ENCODE assay signal across 12 mouse cellular contexts in the genomic region with DNA sequence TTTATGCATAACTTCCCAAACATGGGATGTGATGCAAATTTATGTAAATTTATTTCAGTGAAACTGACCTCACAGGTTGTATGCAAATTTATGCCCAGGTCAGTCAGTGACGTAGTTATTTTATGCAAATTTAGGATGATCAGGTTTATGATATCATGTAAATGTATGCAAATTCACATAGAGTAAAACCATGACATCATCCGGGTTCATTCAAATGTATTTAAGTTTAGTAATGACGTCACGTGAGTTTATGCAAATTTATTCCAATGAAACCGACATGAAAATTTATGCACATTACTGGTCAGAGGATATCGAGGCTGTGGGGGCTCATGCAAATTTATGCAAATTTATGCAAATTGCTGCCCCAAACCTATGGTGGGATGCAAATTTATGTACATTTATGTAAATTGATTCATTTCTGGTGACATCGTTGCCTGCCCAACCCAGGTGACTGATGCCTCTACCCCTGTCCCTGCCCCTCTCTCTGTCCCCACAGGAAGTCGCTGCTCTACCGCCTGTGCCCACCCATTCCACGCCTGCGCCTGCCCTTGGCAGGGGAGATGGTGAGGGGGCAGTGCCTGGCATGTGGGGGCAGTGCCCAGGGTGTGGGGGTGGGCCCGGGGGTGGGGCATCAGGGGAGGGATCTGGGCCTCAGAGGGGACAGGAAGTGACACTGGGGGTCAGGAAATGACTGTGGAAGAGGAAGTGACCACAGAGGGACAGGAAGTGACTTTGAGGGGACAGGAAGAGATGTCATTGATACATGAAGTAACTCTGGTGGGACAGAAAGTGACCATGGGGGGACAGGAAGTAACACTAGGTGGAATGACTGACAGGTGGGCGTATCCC. TPM values are rescaled to one million over a fixed set of nuclear protein-coding genes. Genes with fewer than 3 reads are reported as not detected.
DNase-seq lines count a peak whose midpoint lies in the region; ATAC-seq lines count a peak whose summit lies in the region.
"Had no signal": no experiment of that assay in that cellular context is flagged by ENCODE, and none has a peak within 500 bp of the region (broad histone marks: within the 10 kb centered on the region; RNA-seq: fewer than 3 reads in every experiment).

No protein-coding gene starts in this region.

- 85% methylated on average over 13 of the region's 13 CpGs for WGBS in hindbrain, embryonic 11.5 days
- WGBS in hindbrain, embryonic 16.5 days, result 54% methylated on average over 13 of the region's 13 CpGs
- WGBS in limb, embryonic 10.5 days, result 94% methylated on average over 13 of the region's 13 CpGs
- WGBS in intestine, embryonic 15.5 days, result 94% methylated on average over 13 of the region's 13 CpGs

- H3K4me2 ChIP-seq in hindbrain, embryonic 11.5 days (replicated peaks; ENCODE audit: low read depth, low read length), result no peak overlapping the region
- no peak overlapping the region for H3K4me2 ChIP-seq in hindbrain, embryonic 16.5 days (ENCODE audit: low read length)
- H3K4me2 ChIP-seq in intestine, embryonic 15.5 days (replicated peaks), result no peak overlapping the region

- H3K4me1 ChIP-seq in hindbrain, embryonic 11.5 days (replicated peaks; ENCODE audit: control insufficient read depth, insufficient read depth, low read length), result no peaks in the 10 kb centered on the region
- no peaks in the 10 kb centered on the region for H3K4me1 ChIP-seq in hindbrain, embryonic 16.5 days (ENCODE audit: control insufficient read depth, insufficient read depth, low read depth, low read length)
- H3K4me1 ChIP-seq in limb, embryonic 10.5 days, result no peaks in the 10 kb centered on the region
- no peaks in the 10 kb centered on the region for H3K4me1 ChIP-seq in intestine, embryonic 15.5 days (replicated peaks)

- peak; percentile 33 for DNase-seq in hindbrain, embryonic 11.5 days (ENCODE audit: low spot score)
- DNase-seq in testis, postnatal 10 days (ENCODE audit: low spot score), result peak; percentile 38
- no peak for DNase-seq in testis, postnatal 14 days (ENCODE audit: low spot score)
- DNase-seq in limb, embryonic 10.5 days (ENCODE audit: low spot score), result peak; percentile 28
- DNase-seq in thymus, postnatal 14 days, result no peak
- DNase-seq in kidney, postnatal 10 days, result no peak
- DNase-seq: adrenal gland, adult 2 months; cerebellum, adult 9-10 months; layer of hippocampus, postnatal 36 days had no signal

- peaks cover 12% of the 10 kb centered on the region for H3K9me3 ChIP-seq in hindbrain, embryonic 11.5 days (ENCODE audit: control insufficient read depth, low read length)
- peaks cover 20% of the 10 kb centered on the region; the same call in 1 of the 2 replicates for H3K9me3 ChIP-seq in hindbrain, embryonic 16.5 days (ENCODE audit: control insufficient read depth, low read length)
- peaks cover 29% of the 10 kb centered on the region for H3K9me3 ChIP-seq in limb, embryonic 10.5 days (replicated peaks)
- peaks cover 18% of the 10 kb centered on the region for H3K9me3 ChIP-seq in intestine, embryonic 15.5 days

- no peak overlapping the region for H3K4me3 ChIP-seq in hindbrain, embryonic 11.5 days (ENCODE audit: low read depth, low read length)
- no peak overlapping the region for H3K4me3 ChIP-seq in hindbrain, embryonic 16.5 days (ENCODE audit: low read length)
- no peak overlapping the region for H3K4me3 ChIP-seq in limb, embryonic 10.5 days
- H3K4me3 ChIP-seq in intestine, embryonic 15.5 days (replicated peaks), result no peak overlapping the region

- no peaks in the 10 kb centered on the region for H3K27me3 ChIP-seq in hindbrain, embryonic 11.5 days (ENCODE audit: control insufficient read depth, insufficient read depth, low read length)
- no peaks in the 10 kb centered on the region for H3K27me3 ChIP-seq in hindbrain, embryonic 16.5 days (replicated peaks; ENCODE audit: control insufficient read depth, insufficient read depth, low read length)
- H3K27me3 ChIP-seq in limb, embryonic 10.5 days (ENCODE audit: low read depth, poor library complexity, severe bottlenecking), result no peaks in the 10 kb centered on the region
- H3K27me3 ChIP-seq in intestine, embryonic 15.5 days (replicated peaks), result no peaks in the 10 kb centered on the region

- ATAC-seq in hindbrain, embryonic 11.5 days (ENCODE audit: low FRiP score), result peak; percentile 67
- no peak for ATAC-seq in hindbrain, embryonic 16.5 days
- no peak for ATAC-seq in intestine, embryonic 15.5 days

- 0 out of 2 replicates have a peak, but pooled peaks cover 2% of the 10 kb centered on the region for H3K36me3 ChIP-seq in hindbrain, embryonic 11.5 days (ENCODE audit: control insufficient read depth, insufficient read depth, low read length)
- no peaks in the 10 kb centered on the region; the same call in 1 of the 2 replicates for H3K36me3 ChIP-seq in hindbrain, embryonic 16.5 days (ENCODE audit: control insufficient read depth, insufficient read depth, low read length)
- H3K36me3 ChIP-seq in limb, embryonic 10.5 days, result peaks cover 28% of the 10 kb centered on the region
- H3K36me3 ChIP-seq in intestine, embryonic 15.5 days, result peaks cover 11% of the 10 kb centered on the region

- no peak overlapping the region for H3K9ac ChIP-seq in hindbrain, embryonic 11.5 days (ENCODE audit: low read depth, low read length)
- H3K9ac ChIP-seq in hindbrain, embryonic 16.5 days (ENCODE audit: low read depth, low read length), result no peak overlapping the region
- H3K9ac ChIP-seq in intestine, embryonic 15.5 days, result no peak overlapping the region

- no peak overlapping the region for H3K27ac ChIP-seq in hindbrain, embryonic 11.5 days (ENCODE audit: low read depth, low read length)
- H3K27ac ChIP-seq in hindbrain, embryonic 16.5 days (ENCODE audit: low read depth, low read length), result no peak overlapping the region
- no peak overlapping the region for H3K27ac ChIP-seq in limb, embryonic 10.5 days
- no peak overlapping the region for H3K27ac ChIP-seq in intestine, embryonic 15.5 days

RNA-seq across cellular contexts. Expression of a gene that starts 8.7 kb away (rescaled TPM):
- polyA plus RNA-seq in hindbrain, embryonic 11.5 days (2014; fragmentation: Nextera tagmentation; extraction: Ambion mirVana), result 3.0 TPM in 2 replicates
- 2.3 and 3.0 TPM in 2 replicates for polyA plus RNA-seq in hindbrain, embryonic 16.5 days (2015; fragmentation: Nextera tagmentation; extraction: Ambion mirVana)
- 2.9 and 4.1 TPM in 2 replicates for polyA plus RNA-seq in limb, embryonic 10.5 days (2016; fragmentation: Nextera tagmentation; extraction: Ambion mirVana)
- 5.8 and 7.1 TPM in 2 replicates for polyA plus RNA-seq in intestine, embryonic 15.5 days (2015; fragmentation: Nextera tagmentation; extraction: Ambion mirVana)

RNA-seq across cellular contexts. Expression of a gene that starts 32.1 kb away (rescaled TPM):
- polyA plus RNA-seq in hindbrain, embryonic 11.5 days (2014; fragmentation: Nextera tagmentation; extraction: Ambion mirVana), result not detected in 2 replicates
- polyA plus RNA-seq in hindbrain, embryonic 16.5 days (2015; fragmentation: Nextera tagmentation; extraction: Ambion mirVana), result 0.11 TPM in 1 of 2 replicates, not detected in the other
- not detected in 2 replicates for polyA plus RNA-seq in limb, embryonic 10.5 days (2016; fragmentation: Nextera tagmentation; extraction: Ambion mirVana)
- not detected in 2 replicates for polyA plus RNA-seq in intestine, embryonic 15.5 days (2015; fragmentation: Nextera tagmentation; extraction: Ambion mirVana)
- polyA plus RNA-seq: adrenal gland, adult 2 months; lung, embryonic 16.5 days had no signal

RNA-seq across cellular contexts. Expression of a gene that starts 46.4 kb away (rescaled TPM):
- not detected in 2 replicates for polyA plus RNA-seq in hindbrain, embryonic 11.5 days (2014; fragmentation: Nextera tagmentation; extraction: Ambion mirVana)
- polyA plus RNA-seq in hindbrain, embryonic 16.5 days (2015; fragmentation: Nextera tagmentation; extraction: Ambion mirVana), result not detected in 2 replicates
- not detected in 2 replicates for polyA plus RNA-seq in limb, embryonic 10.5 days (2016; fragmentation: Nextera tagmentation; extraction: Ambion mirVana)
- polyA plus RNA-seq in intestine, embryonic 15.5 days (2015; fragmentation: Nextera tagmentation; extraction: Ambion mirVana), result not detected in 2 replicates
- polyA plus RNA-seq: adrenal gland, adult 2 months; lung, embryonic 16.5 days had no signal

Comparison
In these comparisons a context has a peak if more than half of its experiments do, and no peak if none do; other contexts are left out.
1. DNase-seq: peak in hindbrain, embryonic 11.5 days (single experiment), testis, postnatal 10 days (single experiment) and limb, embryonic 10.5 days (single experiment); none in testis, postnatal 14 days (single experiment), thymus, postnatal 14 days (single experiment) and kidney, postnatal 10 days (single experiment).